Mouse (Mus musculus): ENCODE measurements around the gene Mgmt. TPM values are rescaled to one million over a fixed set of nuclear protein-coding genes. Genes with fewer than 3 reads are reported as not detected.

Gene Mgmt
- total and polyA plus RNA-seq, 3 experiments: 5.2 to 10.8 (median 8.5) TPM

GRCm38 (mm10) chr7:137141386-137141785 is 247.0 kb downstream of the Mgmt start:
- dilution Hi-C loops (cut with MboI; ENCODE audit: extremely low pct_ligation_motif_present, extremely low pct_unique_long_range_greater_than_20kb, low sequenced_read_pairs) (no loop called here), in situ Hi-C loops (cut with MboI; ENCODE audit: low pct_ligation_motif_present, low pct_unique_long_range_greater_than_20kb, low sequenced_read_pairs) (no loop called here)
- no peaks in the 10 kb centered on the region for H3K9me3 ChIP-seq (replicated peaks; ENCODE audit: low read length)
- H3K36me3 ChIP-seq (replicated peaks in 1 of 2; ENCODE audit: control insufficient read depth in 1 of 2, insufficient read depth in 1 of 2, low read length in 1 of 2): no peaks in the 10 kb centered on the region
- H3K4me1 ChIP-seq (ENCODE audit: control insufficient read depth in 1 of 2, insufficient read depth in 2 of 2): peaks cover 0 to 33% of the 10 kb centered on the region in 2 experiments; a peak in 2 of 4 replicates
- H3K9ac ChIP-seq (ENCODE audit: insufficient read depth, low read depth): no peak overlapping the region
- no peak overlapping the region for H3K4me2 ChIP-seq (ENCODE audit: insufficient read depth, low read depth, poor library complexity, severe bottlenecking)
- no peaks in the 10 kb centered on the region for H3K79me2 ChIP-seq (replicated peaks; ENCODE audit: control insufficient read depth, extremely low read depth, insufficient read depth, poor library complexity, severe bottlenecking)
- H3K27ac ChIP-seq (ENCODE audit: insufficient read depth, low read depth): no peak overlapping the region
- H3K27me3 ChIP-seq (replicated peaks): no peaks in the 10 kb centered on the region
- no peak for DNase-seq (ENCODE audit: extremely low read depth)
- no peak for TF ChIP-seq MAFK (IDR thresholded peaks at IDR 0.05; ENCODE audit: insufficient replicate concordance, low read length)
- TF ChIP-seq TCF12 (IDR thresholded peaks at IDR 0.05; ENCODE audit: low read depth, low read length): no peak
- TF ChIP-seq POLR2A (IDR thresholded peaks at IDR 0.05; ENCODE audit: low read depth, low read length): no peak
- no peak for TF ChIP-seq KAT2A (IDR thresholded peaks at IDR 0.05; ENCODE audit: insufficient replicate concordance, low read length)
- TF ChIP-seq JUND (conservative IDR thresholded peaks at IDR 0.05; ENCODE audit: low read depth, low read length): no peak
- no peak for TF ChIP-seq ZMIZ1 (IDR thresholded peaks at IDR 0.05; ENCODE audit: low read depth, low read length)
- no peak for TF ChIP-seq MEF2A (IDR thresholded peaks at IDR 0.05; ENCODE audit: borderline replicate concordance, low read depth, low read length)
- no peak for TF ChIP-seq CHD2 (IDR thresholded peaks at IDR 0.05; ENCODE audit: low read length)
- H3K4me3 ChIP-seq (replicated peaks in 1 of 3; ENCODE audit: low read depth in 2 of 3, low read length in 2 of 3, poor library complexity in 1 of 3): no peak overlapping the region

DNA sequence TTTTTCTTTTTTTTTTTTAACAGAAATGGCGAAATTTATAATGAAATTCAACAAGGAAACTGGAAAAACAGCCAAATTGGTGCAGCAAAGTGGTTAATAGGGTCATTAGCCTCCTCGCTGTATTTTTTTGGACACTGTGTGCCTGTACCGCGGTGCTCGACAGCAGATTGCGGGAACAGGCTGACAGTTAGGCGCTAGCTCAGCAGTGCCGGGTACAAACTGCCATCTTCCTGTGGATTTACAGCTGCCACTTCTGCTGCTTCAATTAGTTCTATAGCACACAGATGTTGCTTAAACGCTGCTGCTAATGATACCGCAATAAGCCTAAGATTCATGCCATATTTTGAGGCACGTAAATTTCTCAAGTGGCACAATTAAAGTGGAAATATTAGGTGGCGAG is 252.7 kb downstream of the Mgmt start:
- Histone ChIP-seq H3K4me3 (replicated peaks in 1 of 3; ENCODE audit: low read depth in 2 of 3, low read length in 2 of 3, poor library complexity in 1 of 3) (no peak overlapping the region), H3K9me3 (replicated peaks; ENCODE audit: low read length) (peaks cover 6% of the 10 kb centered on the region), H3K27me3 (replicated peaks) (no peaks in the 10 kb centered on the region), H3K4me1 (ENCODE audit: control insufficient read depth in 1 of 2, insufficient read depth in 2 of 2) (peaks cover 0 to 11% of the 10 kb centered on the region in 2 experiments; a peak in 2 of 4 replicates), H3K79me2 (replicated peaks; ENCODE audit: control insufficient read depth, extremely low read depth, insufficient read depth, poor library complexity, severe bottlenecking) (no peaks in the 10 kb centered on the region), H3K9ac (ENCODE audit: insufficient read depth, low read depth) (no peak overlapping the region), H3K4me2 (ENCODE audit: insufficient read depth, low read depth, poor library complexity, severe bottlenecking) (no peak overlapping the region), H3K36me3 (replicated peaks in 1 of 2; ENCODE audit: control insufficient read depth in 1 of 2, insufficient read depth in 1 of 2, low read length in 1 of 2) (no peaks in the 10 kb centered on the region), H3K27ac (ENCODE audit: insufficient read depth, low read depth) (no peak overlapping the region)
- DNase-seq (ENCODE audit: extremely low read depth): no peak
- dilution Hi-C loops (cut with MboI; ENCODE audit: extremely low pct_ligation_motif_present, extremely low pct_unique_long_range_greater_than_20kb, low sequenced_read_pairs) (no loop called here), in situ Hi-C loops (cut with MboI; ENCODE audit: low pct_ligation_motif_present, low pct_unique_long_range_greater_than_20kb, low sequenced_read_pairs) (no loop called here)
- TF ChIP-seq MYC (IDR thresholded peaks at IDR 0.05; ENCODE audit: low read depth, low read length) (no peak), CHD1 (IDR thresholded peaks at IDR 0.05; ENCODE audit: low read depth, low read length) (no peak), ZC3H11A (IDR thresholded peaks at IDR 0.05; ENCODE audit: low read depth, low read length) (no peak), POLR2A (IDR thresholded peaks at IDR 0.05; ENCODE audit: low read depth, low read length) (no peak), KAT2A (IDR thresholded peaks at IDR 0.05; ENCODE audit: insufficient replicate concordance, low read length) (no peak), USF2 (conservative IDR thresholded peaks at IDR 0.05; ENCODE audit: low read depth, low read length) (no peak), CHD2 (IDR thresholded peaks at IDR 0.05; ENCODE audit: low read length) (no peak), IRF4 (IDR thresholded peaks at IDR 0.05; ENCODE audit: low read depth, low read length) (no peak), TCF12 (IDR thresholded peaks at IDR 0.05; ENCODE audit: low read depth, low read length) (no peak), PAX5 (IDR thresholded peaks at IDR 0.05; ENCODE audit: low read length) (no peak), UBTF (IDR thresholded peaks at IDR 0.05; ENCODE audit: low read depth, low read length) (no peak), NRF1 (IDR thresholded peaks at IDR 0.05; ENCODE audit: low read depth, low read length) (no peak), GABPA (IDR thresholded peaks at IDR 0.05; ENCODE audit: insufficient replicate concordance, low read depth, low read length) (no peak), SMC3 (IDR thresholded peaks at IDR 0.05; ENCODE audit: low read depth, low read length) (no peak), SIN3A (IDR thresholded peaks at IDR 0.05; ENCODE audit: low read length) (no peak), NELFE (IDR thresholded peaks at IDR 0.05; ENCODE audit: low read depth, low read length) (no peak), RAD21 (IDR thresholded peaks at IDR 0.05; ENCODE audit: low read depth, low read length) (no peak)

All from CH12.LX (cell line).